Mouse (Mus musculus) midbrain, postnatal 0 days (tissue): ENCODE data around the gene Prkcd. TPM values are rescaled to one million over a fixed set of nuclear protein-coding genes. Genes with fewer than 3 reads are reported as not detected.

Experiments
- ATAC-seq: fragments of 200-750 bp; cut with Nextera tagmentation; 2 replicates; pipeline ENCODE4 v1.8.0; 2017; ENCODE audit warnings: moderate number of reproducible peaks, mild to moderate bottlenecking, moderate TSS enrichment, moderate library complexity; ENCODE audit not compliant: low FRiP score
- DNase-seq: peaks from one replicate; pipeline ENCODE4 v3.0.0-alpha.2; 2015; ENCODE audit warnings: low spot score
- H3K27ac ChIP-seq: fragments of 300-500 bp; sonication (generic); 2 replicates; pipeline ENCODE4 v1.5.1; 2014; ENCODE audit warnings: low read depth, mild to moderate bottlenecking, low read length, mixed read lengths
- H3K27me3 ChIP-seq: fragments of 300-500 bp; sonication (generic); 2 replicates; pipeline ENCODE4 v1.6.1; 2014; ENCODE audit warnings: low read length, control low read depth, mixed read lengths; ENCODE audit not compliant: insufficient read depth
- H3K36me3 ChIP-seq: fragments of 300-500 bp; sonication (generic); 2 replicates; pipeline ENCODE4 v1.6.1; 2014; ENCODE audit warnings: low read length, control low read depth, mixed read lengths; ENCODE audit not compliant: insufficient read depth
- H3K4me1 ChIP-seq: fragments of 300-500 bp; sonication (generic); 2 replicates; pipeline ENCODE4 v1.6.1; 2014; ENCODE audit warnings: mild to moderate bottlenecking, control low read depth, antibody characterized with exemption, low read length, mixed read lengths; ENCODE audit not compliant: insufficient read depth
- H3K4me2 ChIP-seq: fragments of 300-500 bp; sonication (generic); 2 replicates; pipeline ENCODE4 v1.6.1; 2014; ENCODE audit warnings: low read depth, mild to moderate bottlenecking, low read length, mixed read lengths; ENCODE audit not compliant: poor library complexity, severe bottlenecking
- H3K4me3 ChIP-seq: fragments of 300-500 bp; sonication (generic); 2 replicates; pipeline ENCODE4 v1.5.1; 2014; ENCODE audit warnings: low read depth, mild to moderate bottlenecking, low read length, moderate library complexity
- H3K9ac ChIP-seq: fragments of 300-500 bp; sonication (generic); replicated peaks from 2 replicates; pipeline ENCODE4 v1.6.1; 2014; ENCODE audit warnings: mild to moderate bottlenecking, low read length, moderate library complexity, mixed read lengths; ENCODE audit not compliant: poor library complexity, severe bottlenecking
- H3K9me3 ChIP-seq: fragments of 300-500 bp; sonication (generic); 2 replicates; pipeline ENCODE4 v1.6.1; 2016; ENCODE audit warnings: low read length, control low read depth
- CTCF ChIP-seq: IDR thresholded peaks from 2 replicates; pipeline ENCODE4 v1.5.1; 2016; ENCODE audit warnings: antibody characterized with exemption, mild to moderate bottlenecking
- WGBS: fragments of 180-500 bp; shearing (Covaris S2); extraction: QIAGEN DNeasy Blood & Tissue Kit; methylation state at CpG from one replicate; pipeline ENCODE4 v1.1.7; 2014; 5-methylcytosine and 5-hydroxymethylcytosine counted together
- polyA plus RNA-seq: library from polyadenylated mRNA; unstranded; fragments of >200 nt; fragmentation: Nextera tagmentation; extraction: Ambion mirVana; gene quantifications from 2 replicates; pipeline ENCODE4 v1.2.1, GENCODE M21; 2015
- total RNA-seq: library from RNA; depleted of rRNA; stranded (reverse); fragments of >200 nt; gene quantifications from 2 replicates; pipeline ENCODE4 v1.2.3, GENCODE M21; 2014

Prkcd gene
- total and polyA plus RNA-seq, 2 experiments from 2014 or later, result 13.2 to 19.1 TPM

DNA sequence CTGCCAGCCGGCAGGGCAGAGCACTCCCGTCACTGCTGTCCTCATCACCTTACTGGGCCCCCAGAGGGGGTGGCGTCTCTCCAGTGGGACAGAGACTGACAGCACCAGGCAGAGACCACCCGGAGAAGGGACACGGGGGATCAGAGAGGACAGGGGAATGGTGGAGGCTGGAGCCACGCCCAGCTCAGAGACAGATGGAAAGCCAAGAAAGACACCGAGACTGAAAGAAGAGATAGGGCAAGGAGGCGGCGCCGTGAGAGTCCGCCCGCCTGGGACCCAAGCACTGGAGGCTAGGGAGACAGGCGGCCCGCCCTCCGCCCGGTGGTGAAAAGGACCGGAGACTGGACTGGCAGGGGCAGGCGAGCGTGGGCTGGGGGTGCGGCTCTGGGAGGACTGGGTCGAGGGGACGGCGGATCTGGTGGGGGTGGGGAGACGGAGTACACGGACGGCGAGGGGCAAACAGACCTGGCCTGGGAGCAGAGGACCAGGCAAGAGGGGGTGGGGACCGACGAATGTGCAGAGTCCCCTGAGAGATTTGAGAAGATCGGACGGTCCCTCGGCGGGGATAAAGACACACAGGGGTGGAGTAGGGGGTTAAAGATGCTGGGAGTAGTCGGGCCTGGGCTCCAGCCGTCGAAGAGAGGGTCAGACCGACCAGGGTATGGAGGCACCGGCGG is 741 bp downstream of the Prkcd start:
- Histone ChIP-seq H3K9ac (peak overlapping the region; percentile 57), H3K36me3 (no peaks in the 10 kb centered on the region), H3K4me1 (no peaks in the 10 kb centered on the region), H3K27me3 (peaks cover 10% of the 10 kb centered on the region; the same call in 1 of the 2 replicates), H3K27ac (no peak overlapping the region), H3K4me2 (peak overlapping the region; percentile 69), H3K4me3 (peak overlapping the region; percentile 46), H3K9me3 (no peaks in the 10 kb centered on the region)
- no peak for TF ChIP-seq CTCF
- no peak for DNase-seq
- 0 out of 2 replicates have a peak, but pooled peaks have one; percentile 41 for ATAC-seq
- WGBS, result 2% methylated on average over 39 of the region's 39 CpGs

- Histone ChIP-seq H3K36me3 (no peaks in the 10 kb centered on the region), H3K9me3 (no peaks in the 10 kb centered on the region), H3K4me1 (no peaks in the 10 kb centered on the region), H3K27me3 (peaks cover 10% of the 10 kb centered on the region; the same call in 1 of the 2 replicates), H3K4me3 (no peak overlapping the region), H3K9ac (no peak overlapping the region), H3K4me2 (0 out of 2 replicates have a peak overlapping the region, but pooled peaks have one; percentile 69), H3K27ac (no peak overlapping the region)
- TF ChIP-seq CTCF, result peak; percentile 50
- ATAC-seq, result no peak
- DNase-seq, result no peak
- 44% methylated on average over 8 of the region's 8 CpGs for WGBS
These were observed 1.7 kb downstream of the Prkcd start for GRCm38 (mm10) chr14:30624277-30624721.

DNA sequence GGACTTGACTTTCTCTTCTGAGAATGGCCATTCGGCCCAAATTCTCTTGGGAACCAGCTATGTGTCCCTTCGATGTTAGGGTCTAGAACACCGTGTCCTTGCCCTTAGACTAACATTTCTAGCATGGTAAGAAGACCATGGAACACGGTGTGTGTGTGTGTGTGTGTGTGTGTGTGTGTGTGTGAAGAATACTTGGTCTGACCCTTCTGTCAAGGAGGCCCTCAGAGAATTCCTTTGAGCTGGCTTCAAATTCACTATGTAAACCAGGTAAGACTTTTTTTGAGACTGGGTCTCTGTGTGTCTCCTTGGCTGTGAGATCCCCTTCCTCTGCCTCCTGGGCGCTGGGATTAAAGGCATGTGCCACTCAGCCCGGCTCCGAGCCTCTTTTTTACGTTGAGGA is 3.5 kb downstream of the Prkcd start:
- Histone ChIP-seq H3K4me2 (no peak overlapping the region), H3K9me3 (no peaks in the 10 kb centered on the region), H3K27ac (no peak overlapping the region), H3K36me3 (no peaks in the 10 kb centered on the region), H3K9ac (no peak overlapping the region), H3K27me3 (peaks cover 10% of the 10 kb centered on the region; the same call in 1 of the 2 replicates), H3K4me1 (no peaks in the 10 kb centered on the region), H3K4me3 (no peak overlapping the region)
- ATAC-seq (no peak), DNase-seq (no peak)
- 84% methylated on average over 8 of the region's 8 CpGs for WGBS
- TF ChIP-seq CTCF, result no peak

DNA sequence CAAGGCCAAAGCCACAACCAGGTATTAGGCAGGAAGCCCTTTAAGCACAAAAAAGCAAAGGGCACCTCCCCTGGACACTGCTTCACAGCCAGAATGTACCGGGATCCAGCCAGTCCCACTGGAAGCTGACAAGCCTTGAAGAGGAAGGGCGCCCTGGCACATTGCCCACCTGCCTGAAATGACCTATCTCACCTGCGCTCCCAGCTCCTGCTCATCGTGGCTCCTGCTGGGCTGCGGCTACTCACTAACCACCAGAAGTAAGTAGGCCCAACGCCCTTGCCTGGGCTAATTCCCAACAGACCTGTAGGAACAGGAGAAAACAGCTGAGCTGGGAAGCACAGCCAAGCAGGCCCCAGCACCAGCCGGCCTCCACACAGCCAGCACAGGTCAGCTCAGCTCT is 3.9 kb downstream of the Prkcd start:
- Histone ChIP-seq H3K9ac (no peak overlapping the region), H3K4me1 (no peaks in the 10 kb centered on the region), H3K9me3 (no peaks in the 10 kb centered on the region), H3K27me3 (peaks cover 10% of the 10 kb centered on the region; the same call in 1 of the 2 replicates), H3K4me2 (no peak overlapping the region), H3K36me3 (no peaks in the 10 kb centered on the region), H3K4me3 (no peak overlapping the region), H3K27ac (no peak overlapping the region)
- 81% methylated on average over 7 of the region's 7 CpGs for whole genome bisulfite sequencing
- ATAC-seq (no peak), DNase-seq (no peak)
- no peak for TF ChIP-seq CTCF

GRCm38 (mm10) chr14:30619982-30620578 is 5.9 kb downstream of the Prkcd start:
- Histone ChIP-seq H3K9me3 (no peaks in the 10 kb centered on the region), H3K27me3 (no peaks in the 10 kb centered on the region; the same call in 1 of the 2 replicates), H3K4me3 (no peak overlapping the region), H3K36me3 (no peaks in the 10 kb centered on the region), H3K27ac (no peak overlapping the region), H3K9ac (no peak overlapping the region), H3K4me1 (no peaks in the 10 kb centered on the region), H3K4me2 (no peak overlapping the region)
- 83% methylated on average over 7 of the region's 7 CpGs for WGBS
- ATAC-seq, result no peak
- DNase-seq, result no peak
- TF ChIP-seq CTCF, result no peak

GRCm38 (mm10) chr14:30618746-30619275 is 7.2 kb downstream of the Prkcd start:
- Histone ChIP-seq H3K36me3 (no peaks in the 10 kb centered on the region), H3K4me2 (no peak overlapping the region), H3K9me3 (no peaks in the 10 kb centered on the region), H3K27ac (no peak overlapping the region), H3K9ac (no peak overlapping the region), H3K4me3 (no peak overlapping the region), H3K27me3 (no peaks in the 10 kb centered on the region; the same call in 1 of the 2 replicates), H3K4me1 (no peaks in the 10 kb centered on the region)
- ATAC-seq, result no peak
- DNase-seq, result no peak
- TF ChIP-seq CTCF, result no peak
- 80% methylated on average over 2 of the region's 2 CpGs for WGBS
